Mouse (Mus musculus): Measurements from ENCODE around the gene Tmem117.

The Tmem117 gene

GRCm38 (mm10) chr15:95145118-95145517 is 516.1 kb downstream of the Tmem117 start:
- DNase-seq (ENCODE audit: low spot score) = no peak

Measured in embryo, embryonic 10.5 days (tissue).